ENCODE assay signal across 21 mouse cellular contexts in genomic region chr2:164466787-164467186, GRCm38 (mm10). TPM values are rescaled to one million over a fixed set of nuclear protein-coding genes. Genes with fewer than 3 reads are reported as not detected.
"Had no signal": no experiment of that assay in that cellular context is flagged by ENCODE, and none has a peak within 500 bp of the region (broad histone marks: within the 10 kb centered on the region; RNA-seq: fewer than 3 reads in every experiment).

No protein-coding gene starts in this region.

- H3K4me3 ChIP-seq: limb, embryonic 13.5 days; midbrain, embryonic 15.5 days; neural tube, embryonic 13.5 days had no signal

- DNase-seq: kidney, adult 8-10 months; kidney, postnatal 36 days; left cerebral cortex, postnatal 4 days; lung, adult 2 months; lung, postnatal 36 days; retina, postnatal 1 day; right cerebral cortex, postnatal 4 days; spleen, adult 18-20 months; thymus, postnatal 4 days had no signal

- ATAC-seq: intestine, embryonic 16.5 days; lung, postnatal 0 days; midbrain, embryonic 15.5 days had no signal

- H3K9me3 ChIP-seq: limb, embryonic 13.5 days; midbrain, embryonic 15.5 days; neural tube, embryonic 13.5 days had no signal

- H3K27me3 ChIP-seq: limb, embryonic 13.5 days; midbrain, embryonic 15.5 days; neural tube, embryonic 13.5 days had no signal

- H3K27ac ChIP-seq: kidney, postnatal 0 days; limb, embryonic 13.5 days; midbrain, embryonic 15.5 days; neural tube, embryonic 13.5 days had no signal

- H3K9ac ChIP-seq: limb, embryonic 13.5 days; midbrain, embryonic 15.5 days; neural tube, embryonic 13.5 days had no signal

- H3K4me2 ChIP-seq: limb, embryonic 13.5 days; midbrain, embryonic 11.5 days; midbrain, embryonic 15.5 days; neural tube, embryonic 13.5 days had no signal

RNA-seq across cellular contexts. Expression of gene Gm20458, which starts 6.0 kb away (rescaled TPM):
- total RNA-seq: megakaryocyte, adult 5-6 weeks; monocyte, adult 5-6 weeks had no signal

RNA-seq across cellular contexts. Expression of gene Trp53tg5, which starts 6.7 kb away (rescaled TPM):
- total RNA-seq: layer of hippocampus, adult 18-20 months; layer of hippocampus, postnatal 10 days; left cerebral cortex, postnatal 4 days; megakaryocyte, adult 5-6 weeks; monocyte, adult 5-6 weeks had no signal
- polyA plus RNA-seq: intestine, embryonic 16.5 days; kidney, postnatal 0 days; limb, embryonic 13.5 days; lung, adult 2 months; lung, postnatal 0 days; midbrain, embryonic 11.5 days; midbrain, embryonic 15.5 days; neural tube, embryonic 13.5 days; stomach, embryonic 14.5 days had no signal
